Mouse (Mus musculus): ENCODE measurements around the gene Imp3.

GRCm38 (mm10) chr9:56913991-56914390, 23.3 kb upstream of the Imp3 start:
- no peak for TF ChIP-seq MXI1 (IDR thresholded peaks at IDR 0.05; ENCODE audit: low read depth, low read length)
- no peak for TF ChIP-seq CTCF (IDR thresholded peaks at IDR 0.05 in 2 of 3, conservative IDR thresholded peaks at IDR 0.05 in 1 of 3; ENCODE audit: control insufficient read depth in 1 of 3, insufficient read depth in 1 of 3, low read depth in 2 of 3, low read length in 3 of 3, poor library complexity in 1 of 3, severe bottlenecking in 1 of 3)
- no peak for TF ChIP-seq MAX (IDR thresholded peaks at IDR 0.05; ENCODE audit: low read length)
- no peak for TF ChIP-seq ETS1 (IDR thresholded peaks at IDR 0.05; ENCODE audit: low read depth, low read length)
- TF ChIP-seq ZMIZ1 (IDR thresholded peaks at IDR 0.05; ENCODE audit: low read depth, low read length) = no peak
- TF ChIP-seq GABPA (IDR thresholded peaks at IDR 0.05; ENCODE audit: low read depth, low read length) = no peak
- no peak for TF ChIP-seq RAD21 (IDR thresholded peaks at IDR 0.05; ENCODE audit: low read depth, low read length)
- no peak for TF ChIP-seq ZC3H11A (IDR thresholded peaks at IDR 0.05; ENCODE audit: low read depth, low read length)
- TF ChIP-seq ELF1 (IDR thresholded peaks at IDR 0.05; ENCODE audit: low read depth, low read length) = no peak
